Mouse (Mus musculus) left cerebral cortex, postnatal 36 days (tissue): ENCODE measurements around the gene Nhlh1. TPM values are rescaled to one million over a fixed set of nuclear protein-coding genes. Genes with fewer than 3 reads are reported as not detected.
A peak's percentile ranks its signal among the peaks of the same experiment; 100 is the strongest.

Experiments used
- DNase-seq, 2 experiments: peaks; one replicate each; pipeline ENCODE4 v3.0.0; 2021 to 2022; ENCODE audit warnings: low spot score in 2 of 2, mixed read lengths in 1 of 2
- intact Hi-C: fragments of 180-260 bp; cut with DNase I; formaldehyde crosslinking; loops from one replicate; pipeline ENCODE4 v1.15.1; 2025
- total RNA-seq, 2 experiments: library from RNA; stranded (reverse); gene quantifications; 2 replicates each; pipeline ENCODE4 v1.2.3; 2021

Gene Nhlh1
- total RNA-seq, result under 1 TPM; 0.42 to 0.72 TPM

DNA sequence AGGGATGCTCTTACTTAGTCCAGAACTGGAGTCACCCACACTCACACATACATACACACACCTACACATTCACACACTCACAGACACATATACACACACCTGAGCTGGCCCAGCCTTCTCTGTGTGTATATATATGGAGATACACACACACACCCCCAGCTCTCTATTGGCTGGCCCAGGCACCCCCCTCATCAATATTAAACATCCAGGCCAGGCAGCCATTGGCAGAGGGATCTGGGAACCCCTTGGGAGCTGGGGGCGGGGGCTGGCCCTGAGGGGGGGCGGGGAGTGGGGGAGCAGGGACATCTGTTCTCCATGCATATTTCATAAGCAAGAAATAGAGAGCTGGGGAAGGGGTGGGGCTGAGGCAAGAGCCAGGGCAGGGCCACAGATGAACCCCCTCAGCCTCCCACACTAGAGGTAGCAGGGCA, at the start of gene Nhlh1:
Nhlh1 (minus strand) TSS at position 83 of the 431 bp plus-strand sequence.
- intact Hi-C loops, result no loop called here
- peak in 1 of 2 experiments; percentile 30 for DNase-seq

DNA sequence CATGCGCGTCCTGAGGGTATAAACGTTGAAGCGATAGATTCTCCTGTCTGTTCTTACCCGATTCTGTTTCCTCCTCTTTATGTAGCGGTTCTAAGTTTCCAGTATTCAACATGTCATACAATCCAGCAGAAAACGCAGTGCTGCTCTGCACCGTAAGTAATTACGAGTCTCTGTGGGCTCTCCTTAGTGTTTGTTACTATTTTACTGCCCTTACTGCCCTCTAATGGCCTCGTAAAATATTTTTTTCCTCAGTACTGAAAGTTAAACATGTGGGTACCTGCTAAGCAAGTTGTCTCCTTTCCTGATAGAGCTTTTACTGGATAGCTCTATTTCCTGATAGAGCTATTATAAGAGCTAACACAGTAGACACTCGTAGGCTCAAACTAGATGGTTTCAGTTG, 47.7 kb upstream of the Nhlh1 start:
- intact Hi-C loops, result no loop called here

DNA sequence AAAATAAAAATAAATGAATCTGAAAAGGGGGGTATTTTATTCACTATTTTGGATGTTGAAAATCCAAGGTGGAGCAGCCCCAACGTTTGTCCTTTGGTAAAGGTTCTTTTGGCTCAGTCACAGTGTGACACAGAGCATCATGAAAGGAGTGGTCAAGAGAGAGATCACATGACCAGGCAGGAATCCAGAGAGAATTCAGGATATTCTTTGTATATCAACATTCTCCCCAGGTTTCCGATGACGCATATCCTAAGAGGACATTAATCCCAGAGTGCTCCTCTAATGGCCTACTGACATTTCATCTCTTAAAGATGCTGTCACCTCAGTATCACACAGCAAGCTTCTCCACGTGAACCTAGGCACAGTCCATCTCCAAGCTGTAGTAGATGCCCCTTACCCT, 46.2 kb upstream of the Nhlh1 start:
- intact Hi-C loops, result no loop called here
- no peak for DNase-seq

More for the DNA sequence above, 47.7 kb upstream of the Nhlh1 start:
- no peak for DNase-seq

DNA sequence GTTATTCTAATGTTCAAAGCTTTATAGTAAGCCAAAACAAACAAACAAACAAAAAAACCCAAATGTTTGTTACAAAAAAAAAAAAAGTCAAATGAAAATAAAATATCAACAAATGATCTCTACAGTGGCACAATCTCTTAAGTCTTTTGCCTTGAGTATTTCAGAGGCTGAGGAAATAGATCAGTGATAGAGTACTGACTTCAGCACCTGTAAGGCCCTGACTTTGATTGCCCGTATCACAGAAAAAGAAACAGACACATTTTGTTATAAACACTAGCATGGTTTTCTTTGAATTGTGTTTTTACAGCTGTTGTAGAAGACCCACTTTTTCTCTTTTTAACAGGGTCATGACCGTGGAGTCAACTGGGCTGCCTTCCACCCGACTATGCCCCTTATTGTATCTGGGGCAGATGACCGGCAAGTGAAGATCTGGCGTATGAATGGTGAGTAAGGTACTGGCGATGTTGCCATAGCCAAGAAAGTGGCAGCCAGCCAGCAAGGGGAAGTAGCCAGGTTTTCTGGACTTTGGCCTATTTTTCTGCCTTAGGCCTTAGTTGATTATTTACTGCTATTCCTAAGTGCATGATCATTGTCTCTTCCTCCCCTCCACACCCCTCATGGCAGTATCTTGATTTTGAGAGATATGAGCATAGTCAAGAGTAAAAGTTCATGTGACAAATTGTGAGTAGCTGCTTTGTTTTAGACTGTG, 42.1 kb upstream of the Nhlh1 start:
- no peak for DNase-seq
- intact Hi-C loops, result no loop called here

DNA sequence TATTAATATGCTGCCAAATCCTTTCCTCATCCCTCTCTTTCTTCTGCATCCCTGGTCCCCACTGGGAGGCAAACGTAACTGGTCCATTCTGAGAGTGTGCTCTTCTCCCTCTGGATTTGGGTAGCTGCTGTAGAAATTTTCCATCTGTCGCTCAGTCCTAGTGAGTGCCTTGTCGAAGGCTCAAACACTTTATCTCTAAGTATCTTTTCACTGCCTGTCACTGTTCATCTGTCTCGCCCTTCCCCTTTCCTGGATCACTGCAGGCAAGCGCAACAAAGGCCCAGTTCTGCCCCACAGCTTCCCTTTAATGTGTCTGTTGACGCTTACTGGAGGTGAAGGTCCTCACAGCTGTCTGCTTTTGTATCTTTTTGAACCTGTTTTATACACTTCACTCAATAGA, 37.8 kb upstream of the Nhlh1 start:
- no peak for DNase-seq
- intact Hi-C loops, result no loop called here

DNA sequence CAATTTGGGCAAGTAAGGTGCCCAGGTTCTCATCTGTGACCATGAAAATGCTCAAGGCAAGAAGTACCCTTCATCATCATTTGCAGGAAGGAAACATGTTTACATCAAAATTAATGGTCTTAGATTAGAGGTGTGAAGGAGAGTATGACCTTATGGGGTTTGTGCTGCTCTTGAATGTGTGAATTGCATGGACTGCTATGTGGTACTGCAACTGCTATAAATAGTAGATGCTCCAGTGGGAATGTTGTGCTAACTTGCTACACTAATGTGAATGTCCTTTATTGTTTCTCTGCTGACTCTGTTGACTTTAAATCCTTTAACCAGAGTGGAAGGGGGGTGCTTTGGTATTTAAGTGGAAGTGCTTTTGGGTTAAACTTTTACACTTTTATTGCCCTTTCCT, 36.9 kb upstream of the Nhlh1 start:
- intact Hi-C loops, result no loop called here
- no peak for DNase-seq

DNA sequence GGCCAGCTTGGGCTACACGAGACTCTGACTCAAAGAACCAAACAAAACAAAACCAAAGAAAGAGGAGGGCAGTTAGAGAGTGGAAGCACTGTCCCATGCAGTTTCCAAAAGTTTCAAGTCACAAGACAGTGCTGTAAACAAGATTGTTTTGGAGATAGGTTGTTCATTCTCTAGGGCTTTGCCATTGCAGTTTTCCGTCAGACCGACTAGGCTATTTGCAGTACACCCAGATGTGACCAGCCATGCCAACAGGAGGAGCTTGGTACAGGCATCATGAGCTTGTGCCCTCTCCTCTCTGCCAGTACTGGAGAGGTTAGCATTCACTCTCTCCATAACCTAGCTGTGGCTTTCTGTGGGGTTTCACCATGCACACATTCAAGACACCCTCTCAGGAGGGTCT, 36.1 kb upstream of the Nhlh1 start:
- DNase-seq, result no peak

DNA sequence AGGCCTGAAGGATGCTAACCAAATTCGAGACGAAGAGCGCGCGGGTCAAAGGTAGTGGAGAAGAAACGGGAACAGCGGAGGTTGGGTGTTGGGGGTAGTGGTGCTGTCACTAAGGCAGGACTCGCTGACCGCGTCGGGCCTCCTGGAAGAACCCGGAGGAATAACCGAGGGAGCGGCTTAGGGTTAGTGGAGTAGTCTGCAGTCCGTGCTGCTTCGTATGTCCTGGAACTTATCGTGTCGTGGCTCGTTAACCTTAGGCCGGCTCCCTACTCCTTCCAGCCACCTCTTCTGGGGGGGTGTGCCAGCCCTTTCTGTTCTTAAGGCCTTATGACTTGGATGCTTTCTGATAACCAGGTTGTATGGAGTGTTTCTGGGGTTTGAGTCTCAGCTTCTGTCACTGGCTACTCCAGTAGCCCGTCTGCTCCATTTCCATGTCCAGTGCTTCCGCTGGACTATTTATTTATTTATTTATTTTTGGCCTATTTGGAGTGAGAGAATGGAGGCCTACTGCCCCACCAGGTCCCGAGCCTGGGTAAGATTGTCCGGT, 25.6 kb upstream of the Nhlh1 start:
- no peak for DNase-seq
- intact Hi-C loops, result no loop called here

More for the DNA sequence above, 36.1 kb upstream of the Nhlh1 start:
- intact Hi-C loops, result no loop called here

DNA sequence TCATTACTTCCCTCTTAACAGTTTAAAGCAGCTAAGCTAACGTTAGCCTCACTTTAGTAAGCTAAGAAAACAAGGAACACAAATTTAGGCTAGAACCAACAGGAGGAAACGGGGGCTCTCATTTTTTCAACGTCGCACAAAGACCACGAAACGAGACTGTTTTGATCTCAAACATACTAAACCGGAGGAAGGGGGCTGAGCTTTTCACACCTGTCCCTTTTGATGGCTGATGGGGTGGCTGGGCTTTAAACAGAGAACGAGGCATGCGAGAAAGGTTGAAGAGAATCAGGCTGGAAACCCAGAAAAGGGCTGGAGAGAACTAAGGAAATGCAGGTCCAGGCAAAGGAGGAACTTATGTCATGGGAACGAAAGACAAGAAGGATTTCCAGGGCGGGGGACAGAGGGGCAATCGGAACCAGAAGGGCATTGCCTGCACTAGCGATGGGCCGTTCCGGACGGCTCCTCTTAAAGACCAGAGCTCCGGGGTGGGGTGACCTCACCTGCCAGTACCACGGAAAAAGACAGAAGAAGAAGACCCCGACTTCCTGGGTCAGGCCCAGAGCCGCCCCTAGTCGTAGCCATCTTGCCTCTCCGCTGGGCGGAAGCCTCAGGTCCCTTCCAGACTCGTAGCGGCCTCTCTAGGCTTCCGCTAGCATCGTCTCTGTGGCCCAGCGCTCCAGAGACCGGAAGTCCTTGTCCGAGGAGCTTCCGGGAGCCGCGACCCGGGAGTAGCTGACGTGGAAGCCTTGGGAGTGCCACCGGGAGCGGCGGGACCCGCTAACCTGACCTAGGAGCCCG, 24.9 kb upstream of the Nhlh1 start, which contains the start of the genes Copa and Ncstn:
Copa (plus strand) TSS at position 429 of the 798 bp plus-strand sequence.
Ncstn (minus strand) TSS at position 695 of the 798 bp plus-strand sequence.
- peak; percentile 93 for DNase-seq
- intact Hi-C loops, result no loop called here

DNA sequence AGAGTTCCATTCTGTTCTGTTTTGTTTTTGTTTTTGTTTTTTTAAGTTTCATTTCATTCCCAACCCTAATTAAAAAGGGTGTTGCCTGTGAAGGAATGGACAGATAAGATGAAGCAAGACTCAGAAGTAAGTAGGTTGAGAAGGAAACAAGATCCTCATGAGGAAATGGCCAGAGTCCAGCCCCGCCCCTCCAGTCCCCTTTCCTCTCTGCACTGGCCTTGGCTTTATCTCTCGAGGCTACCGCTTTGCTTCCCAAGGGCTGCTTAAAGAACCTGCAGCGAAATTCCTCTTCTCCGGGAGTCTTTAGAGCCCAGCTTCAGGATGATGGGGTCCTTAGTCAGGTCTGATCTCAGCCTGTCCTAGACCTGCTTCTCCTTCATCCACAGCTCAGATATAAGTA, 20.6 kb upstream of the Nhlh1 start:
- DNase-seq, result no peak
- intact Hi-C loops, result no loop called here

DNA sequence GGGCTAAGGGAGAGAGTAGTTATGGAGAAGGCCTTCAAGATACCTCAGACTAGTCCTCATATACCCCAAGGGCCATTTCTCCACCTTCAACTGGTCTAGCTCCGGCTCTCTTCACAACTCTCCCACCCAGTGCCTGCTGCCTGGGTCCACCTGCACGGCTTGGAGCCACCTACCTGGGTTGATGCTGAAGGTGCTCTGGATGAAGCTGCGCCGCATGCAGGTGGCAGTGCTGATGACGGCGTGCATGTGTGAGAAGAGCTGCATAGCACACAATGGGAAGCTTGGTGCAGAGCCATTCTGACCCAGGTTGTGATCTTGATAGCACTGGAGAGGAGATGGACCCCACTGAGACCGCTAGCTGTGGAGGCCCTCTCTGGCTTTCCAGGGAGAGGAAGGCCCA, 15.2 kb upstream of the Nhlh1 start:
- no peak for DNase-seq
- intact Hi-C loops, result no loop called here

DNA sequence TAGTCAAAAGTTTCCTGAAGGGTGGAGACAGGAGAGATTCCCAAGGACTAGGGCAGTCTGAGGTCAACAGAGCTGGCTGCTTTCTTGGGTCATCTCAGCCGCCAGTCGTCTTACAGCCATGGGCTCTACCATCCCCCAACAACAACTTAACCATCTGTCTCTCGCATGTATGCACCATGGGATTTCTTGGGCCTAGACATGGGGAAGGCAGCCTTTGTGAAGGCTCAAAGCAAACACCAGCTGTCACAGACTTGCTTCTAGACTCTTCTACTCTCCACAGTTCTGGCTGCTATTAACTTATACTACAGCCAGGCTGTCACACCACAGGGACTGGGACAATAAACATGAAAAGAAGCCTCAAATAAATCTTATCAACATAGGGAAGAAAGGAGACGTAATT, 14.2 kb upstream of the Nhlh1 start:
- DNase-seq, result no peak
- intact Hi-C loops, result no loop called here

DNA sequence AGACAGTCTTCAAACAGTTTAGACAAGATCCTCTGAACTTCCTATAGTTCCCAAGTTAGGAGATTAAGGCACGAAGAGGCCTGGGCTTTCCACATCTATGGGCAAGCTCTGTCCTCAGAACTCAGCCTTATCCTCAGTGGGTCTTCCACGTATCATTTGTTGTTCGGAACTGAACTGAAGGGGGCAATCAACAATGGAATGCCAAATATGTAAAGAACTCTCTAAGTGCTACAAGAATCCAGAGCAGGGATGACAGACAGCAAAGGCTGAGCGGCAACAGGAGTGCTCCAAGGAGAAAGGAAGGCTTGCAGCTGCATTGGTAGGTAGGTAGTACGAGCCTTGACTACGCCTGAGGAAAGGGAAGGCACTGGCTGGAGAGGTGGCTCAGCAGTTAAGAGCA, 12.9 kb upstream of the Nhlh1 start:
- intact Hi-C loops, result no loop called here

DNA sequence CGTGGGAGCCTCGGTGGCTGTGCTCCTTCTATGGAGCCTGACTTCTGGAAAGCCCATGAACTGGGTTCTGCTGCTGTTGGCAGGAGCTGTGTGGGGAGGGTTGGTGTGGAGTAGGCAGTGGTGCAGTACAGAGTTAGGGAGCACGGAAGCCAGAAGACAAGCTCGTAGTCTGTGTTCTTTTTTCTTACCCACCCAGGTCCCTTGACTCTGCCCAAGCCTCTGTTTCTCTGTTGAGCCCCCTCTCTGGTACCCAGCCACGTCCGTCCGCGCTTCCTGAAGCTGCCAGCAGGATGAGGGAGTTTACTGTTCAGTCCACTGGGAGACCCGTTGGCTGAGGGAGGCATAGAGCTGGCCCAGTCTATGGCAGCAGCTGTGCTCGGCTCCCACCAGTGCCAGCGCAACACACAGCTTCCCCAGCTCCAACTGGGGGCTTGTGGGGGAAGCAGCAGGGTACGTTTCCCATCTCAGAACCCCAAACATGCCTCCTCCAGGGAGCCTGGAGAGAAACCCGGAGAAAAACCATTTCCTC, 7.3 kb upstream of the Nhlh1 start:
- intact Hi-C loops, result no loop called here
- DNase-seq, result no peak

More for the DNA sequence above, 12.9 kb upstream of the Nhlh1 start:
- no peak for DNase-seq

DNA sequence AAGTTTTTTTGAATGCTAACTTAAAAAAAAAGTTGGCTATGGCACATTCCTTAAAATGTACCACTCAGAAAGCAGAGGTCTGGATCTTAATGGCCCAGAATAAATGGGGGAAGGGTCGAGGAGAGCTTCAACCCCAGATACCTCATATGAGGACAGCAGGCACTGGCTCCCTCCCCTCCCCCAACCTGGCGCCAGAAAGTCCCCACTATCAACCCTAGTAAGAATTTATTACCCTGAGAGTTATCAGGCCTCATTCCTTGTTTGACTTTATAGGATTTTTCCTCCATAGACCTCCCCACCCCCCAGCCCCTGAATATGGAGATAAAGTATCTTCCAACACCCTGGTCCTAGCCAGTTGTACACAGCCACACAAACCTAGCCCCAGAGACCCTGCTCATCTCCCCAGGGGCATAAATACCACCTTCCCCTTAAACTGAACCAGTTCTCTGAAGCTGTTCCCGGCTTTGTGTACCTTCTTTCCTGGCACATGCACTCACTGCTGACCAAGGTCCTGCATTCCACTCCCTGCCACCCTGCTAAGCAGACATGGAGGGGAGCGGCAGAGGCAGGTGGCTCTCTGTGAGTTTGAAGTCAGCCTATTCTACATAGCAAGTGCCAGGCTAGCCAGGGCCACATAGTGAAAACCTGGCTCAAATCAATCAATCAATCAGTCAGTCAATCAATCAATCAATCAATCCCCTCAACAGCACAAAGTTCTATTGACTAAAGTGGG, 6.1 kb upstream of the Nhlh1 start:
- no peak for DNase-seq
- intact Hi-C loops, result no loop called here

DNA sequence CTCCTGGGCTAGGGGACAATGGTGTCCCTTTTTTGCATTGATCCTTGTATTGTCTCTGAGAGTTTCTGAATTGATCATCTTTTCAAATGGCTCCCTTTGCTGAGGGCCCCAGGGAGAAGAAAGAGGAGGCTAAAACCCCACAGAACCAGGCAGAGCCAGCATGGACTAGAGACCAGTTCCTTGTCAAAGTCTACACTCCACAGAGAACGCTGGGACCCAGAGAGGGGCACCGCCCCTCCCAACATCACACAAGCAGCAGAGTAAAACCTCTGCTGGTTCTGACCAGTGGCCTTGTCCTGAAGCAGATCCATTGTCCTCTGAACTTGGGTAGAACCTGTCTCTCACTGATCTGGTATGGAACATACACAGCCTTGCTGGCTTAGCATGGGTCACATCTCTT, 4.7 kb upstream of the Nhlh1 start:
- intact Hi-C loops, result no loop called here

DNA sequence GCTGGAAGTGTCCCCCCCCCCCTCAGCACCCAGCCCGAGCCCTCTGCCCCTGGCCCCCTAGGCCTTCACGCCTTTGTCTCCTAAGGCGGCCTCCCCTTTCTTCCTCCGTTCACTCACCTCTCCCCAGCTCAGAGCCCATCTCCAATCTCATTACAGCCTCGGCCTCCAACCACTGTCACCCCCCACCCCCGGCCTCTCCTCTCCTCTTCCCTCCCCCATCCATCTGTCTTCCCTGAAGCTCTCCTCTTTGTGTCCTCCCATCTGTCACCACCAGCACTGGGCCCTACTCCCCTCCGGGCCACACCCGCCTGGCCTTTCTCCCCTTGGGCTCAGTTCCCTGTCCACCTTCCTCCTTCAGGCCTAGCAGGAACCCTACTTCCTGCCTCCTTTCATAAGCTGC, 3.8 kb upstream of the Nhlh1 start:
- DNase-seq, result no peak
- intact Hi-C loops, result no loop called here

More for the DNA sequence above, 4.7 kb upstream of the Nhlh1 start:
- no peak for DNase-seq

DNA sequence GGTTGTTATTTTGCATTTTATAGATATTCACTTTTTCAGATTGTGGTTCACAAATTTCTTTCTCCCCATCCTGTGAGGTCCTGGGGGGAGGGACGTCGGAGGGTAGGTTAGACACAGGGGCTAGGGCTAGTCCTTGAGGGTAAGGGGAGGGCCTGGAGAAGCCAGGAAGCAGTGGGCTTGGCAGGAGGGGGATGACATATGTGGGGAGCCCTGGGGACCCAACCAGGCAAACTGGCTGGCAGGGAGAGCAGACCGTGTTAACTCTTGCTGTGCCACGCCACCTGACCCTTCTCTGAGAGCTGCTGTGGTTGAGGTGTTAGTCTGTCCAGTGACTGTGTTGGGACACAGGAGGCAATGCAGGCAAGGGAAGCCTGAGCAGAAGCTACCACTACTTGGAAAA, 3.3 kb upstream of the Nhlh1 start:
- DNase-seq, result no peak
- intact Hi-C loops, result no loop called here

DNA sequence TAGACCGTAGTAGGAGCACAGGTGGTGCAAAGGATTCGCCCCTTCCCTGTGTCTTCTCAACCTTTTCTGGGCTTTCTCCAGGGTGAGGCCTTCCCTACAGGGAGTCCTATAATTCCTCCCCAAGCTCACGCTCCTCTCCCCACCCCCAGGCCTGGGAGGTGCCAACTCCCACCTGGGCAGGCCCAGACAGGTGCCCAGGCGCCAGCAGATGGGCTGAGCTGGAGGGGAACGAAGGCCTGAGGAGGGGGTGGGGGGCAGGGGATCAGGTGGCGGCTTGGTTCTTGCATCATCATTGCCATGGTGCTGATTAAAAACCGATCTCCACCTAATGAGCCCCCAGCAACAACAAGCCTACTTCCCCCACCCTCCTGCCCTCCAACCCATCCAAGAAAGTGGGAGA, 1.5 kb upstream of the Nhlh1 start:
- DNase-seq, result no peak
- intact Hi-C loops, result no loop called here

DNA sequence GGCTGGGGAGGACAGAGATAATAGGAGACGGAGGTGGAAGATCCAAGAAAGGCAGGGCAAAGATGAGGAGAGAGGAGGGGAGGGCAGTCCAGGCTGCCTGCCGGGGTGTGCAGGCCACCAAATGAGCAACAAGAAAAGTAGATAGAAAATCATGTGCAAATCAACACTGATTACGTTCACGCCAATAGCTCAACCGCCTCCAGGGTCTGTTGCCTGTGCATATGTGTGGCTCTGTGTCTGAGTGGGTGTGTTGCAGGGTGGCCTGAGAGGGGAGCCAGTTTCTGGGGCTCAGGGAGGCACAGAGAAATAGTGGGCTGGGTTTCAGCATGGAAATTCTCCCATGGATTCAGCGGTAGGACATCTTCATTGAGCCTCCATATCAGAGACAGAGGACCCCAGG, 948 bp upstream of the Nhlh1 start:
- DNase-seq, result no peak
- intact Hi-C loops, result no loop called here
